Mouse (Mus musculus): ENCODE measurements around the gene Abcb6. TPM values are rescaled to one million over a fixed set of nuclear protein-coding genes. Genes with fewer than 3 reads are reported as not detected.
A peak's percentile ranks its signal among the peaks of the same experiment; 100 is the strongest.

The Abcb6 gene
- total and polyA plus RNA-seq, 3 experiments = 9.5 to 132 (median 25.0) TPM

GRCm38 (mm10) chr1:75145589-75145988 lies 34.6 kb downstream of the Abcb6 start:
- Histone ChIP-seq H3K36me3 (replicated peaks) (peaks cover 67% of the 10 kb centered on the region), H3K9me3 (replicated peaks) (no peaks in the 10 kb centered on the region), H3K4me1 (ENCODE audit: insufficient read depth, low read depth, low read length) (peaks cover 72% of the 10 kb centered on the region), H3K4me3 (ENCODE audit: low read depth, low read length) (no peak overlapping the region; the same call in 1 of the 2 replicates), H3K27me3 (ENCODE audit: insufficient read depth, low read length) (no peaks in the 10 kb centered on the region)
- DNase-seq (ENCODE audit: low spot score) (no peak), ATAC-seq (ENCODE audit: extremely low read depth, insufficient number of reproducible peaks, low FRiP score, poor library complexity, severe bottlenecking) (no peak)
- TF ChIP-seq GATA2 (IDR thresholded peaks at IDR 0.05; ENCODE audit: borderline replicate concordance, low read depth, low read length) = no peak
- TF ChIP-seq CTCF (IDR thresholded peaks at IDR 0.05; ENCODE audit: low read depth, low read length) = no peak
- no peak for TF ChIP-seq TAL1 (conservative IDR thresholded peaks at IDR 0.05; ENCODE audit: low read depth, low read length)

DNA sequence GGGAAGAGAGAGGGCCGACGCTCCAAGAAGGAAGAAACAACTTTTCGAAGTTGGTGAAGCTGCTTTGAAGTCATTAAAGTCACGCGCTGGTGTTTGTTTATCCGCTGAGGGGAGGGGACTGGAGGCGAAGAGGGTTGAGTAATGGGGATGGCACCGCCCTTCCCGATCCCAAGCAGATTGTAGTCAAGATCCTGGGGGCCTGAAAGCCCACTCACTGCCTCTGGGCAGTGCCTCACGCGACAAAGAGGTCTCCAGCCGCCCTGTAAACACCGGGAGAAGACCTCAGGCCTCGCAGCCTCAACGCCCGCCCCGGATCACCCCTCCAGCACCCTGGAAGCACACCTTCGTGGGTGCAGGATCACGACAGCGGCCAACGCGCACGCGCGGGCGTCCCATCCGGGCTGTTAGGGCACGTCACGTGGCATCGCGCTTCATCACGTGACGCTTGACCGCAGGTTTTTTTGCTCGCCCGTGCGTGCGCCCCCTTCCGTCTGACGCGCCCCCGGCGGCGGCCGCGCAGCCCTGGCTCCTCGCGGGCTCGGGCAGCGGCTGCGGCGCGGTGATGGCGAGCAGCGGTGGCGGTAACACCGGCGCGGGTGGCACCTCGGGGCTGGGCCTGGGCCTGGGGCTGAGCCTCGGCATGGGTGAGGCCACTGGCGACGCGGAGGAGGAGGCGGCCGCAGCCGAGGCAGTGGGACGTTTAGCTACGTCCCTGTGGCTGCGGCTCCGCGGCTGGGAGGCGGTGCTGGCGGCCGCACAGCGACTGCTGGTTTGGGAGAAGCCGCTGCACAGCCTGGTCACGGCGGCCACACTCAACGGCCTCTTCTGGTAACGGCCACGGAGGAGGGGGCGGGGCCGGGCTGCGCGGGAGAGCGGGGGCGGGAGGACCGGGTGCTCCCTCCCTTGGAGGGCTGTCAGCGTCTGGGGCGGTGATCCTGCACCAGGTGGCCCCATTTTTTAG lies 37.6 kb downstream of the Abcb6 start, which contains the start of the genes Cnppd1 and Retreg2:
Cnppd1 (minus strand) TSS at position 411 of the 961 bp plus-strand sequence.
Retreg2 (plus strand) TSS at position 478 of the 961 bp plus-strand sequence.
- H3K27me3 ChIP-seq (ENCODE audit: insufficient read depth, low read length) = no peaks in the 10 kb centered on the region
- peaks cover 64% of the 10 kb centered on the region for H3K36me3 ChIP-seq (replicated peaks)
- DNase-seq (ENCODE audit: low spot score) (peak; percentile 90), ATAC-seq (ENCODE audit: extremely low read depth, insufficient number of reproducible peaks, low FRiP score, poor library complexity, severe bottlenecking) (peak; percentile 52)
- TF ChIP-seq CTCF (IDR thresholded peaks at IDR 0.05; ENCODE audit: low read depth, low read length) = peak; percentile 45; the same call in 1 of the 2 replicates
- no peak for TF ChIP-seq POLR2AphosphoS5 (IDR thresholded peaks at IDR 0.05; ENCODE audit: insufficient replicate concordance, low read depth, low read length)
- H3K4me1 ChIP-seq (ENCODE audit: insufficient read depth, low read depth, low read length) = peaks cover 90% of the 10 kb centered on the region
- H3K9me3 ChIP-seq (replicated peaks) = no peaks in the 10 kb centered on the region
- peak within 1 kb of the TSS; percentile 80 for H3K4me3 ChIP-seq (ENCODE audit: low read depth, low read length)

- H3K4me1 ChIP-seq (ENCODE audit: insufficient read depth, low read depth, low read length) = peaks cover 89% of the 10 kb centered on the region
- H3K36me3 ChIP-seq (replicated peaks) = peaks cover 63% of the 10 kb centered on the region
- DNase-seq (ENCODE audit: low spot score) = peak; percentile 70
These were observed 38.6 kb downstream of the Abcb6 start for GRCm38 (mm10) chr1:75141486-75142190.

GRCm38 (mm10) chr1:75140601-75141190 lies 39.5 kb downstream of the Abcb6 start:
- ATAC-seq (ENCODE audit: extremely low read depth, insufficient number of reproducible peaks, low FRiP score, poor library complexity, severe bottlenecking) (no peak), DNase-seq (ENCODE audit: low spot score) (no peak)
- Histone ChIP-seq H3K4me3 (ENCODE audit: low read depth, low read length) (peak overlapping the region; percentile 80), H3K9me3 (replicated peaks) (no peaks in the 10 kb centered on the region), H3K36me3 (replicated peaks) (peaks cover 63% of the 10 kb centered on the region), H3K4me1 (ENCODE audit: insufficient read depth, low read depth, low read length) (peaks cover 89% of the 10 kb centered on the region), H3K27me3 (ENCODE audit: insufficient read depth, low read length) (no peaks in the 10 kb centered on the region)
- TF ChIP-seq TAL1 (conservative IDR thresholded peaks at IDR 0.05; ENCODE audit: low read depth, low read length) = no peak
- TF ChIP-seq POLR2AphosphoS5 (IDR thresholded peaks at IDR 0.05; ENCODE audit: insufficient replicate concordance, low read depth, low read length) = no peak

More at GRCm38 (mm10) chr1:75141486-75142190, 38.6 kb downstream of the Abcb6 start:
- Histone ChIP-seq H3K9me3 (replicated peaks) (no peaks in the 10 kb centered on the region), H3K27me3 (ENCODE audit: insufficient read depth, low read length) (no peaks in the 10 kb centered on the region), H3K4me3 (ENCODE audit: low read depth, low read length) (peak overlapping the region; percentile 80)
- TF ChIP-seq TAL1 (conservative IDR thresholded peaks at IDR 0.05; ENCODE audit: low read depth, low read length) (no peak), POLR2AphosphoS5 (IDR thresholded peaks at IDR 0.05; ENCODE audit: insufficient replicate concordance, low read depth, low read length) (no peak; the same call in 1 of the 2 replicates), GATA1 (IDR thresholded peaks at IDR 0.05; ENCODE audit: borderline replicate concordance, low read length) (no peak), GATA2 (IDR thresholded peaks at IDR 0.05; ENCODE audit: borderline replicate concordance, low read depth, low read length) (no peak)
- 0 out of 2 replicates have a peak, but pooled peaks have one; percentile 7 for ATAC-seq (ENCODE audit: extremely low read depth, insufficient number of reproducible peaks, low FRiP score, poor library complexity, severe bottlenecking)

DNA sequence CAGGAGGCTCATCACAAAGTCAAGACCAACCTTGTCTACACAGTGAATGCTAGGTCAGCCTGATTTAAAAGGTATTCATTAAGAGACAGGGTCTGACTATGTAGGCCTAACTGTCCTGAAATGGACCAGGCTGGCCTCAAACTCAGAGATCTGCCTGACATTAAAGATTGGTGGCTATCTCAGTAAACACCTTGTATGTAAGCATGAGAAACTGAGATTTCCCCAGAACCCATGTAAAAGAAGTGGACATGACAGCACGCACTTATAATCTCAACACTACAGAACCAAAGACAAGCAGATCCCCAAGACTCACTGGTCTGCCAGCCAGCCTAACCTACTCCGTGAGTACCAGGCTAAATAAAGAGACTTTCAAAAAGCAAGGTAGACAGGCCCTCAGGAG lies 41.7 kb downstream of the Abcb6 start:
- Histone ChIP-seq H3K27me3 (ENCODE audit: insufficient read depth, low read length) (no peaks in the 10 kb centered on the region), H3K9me3 (replicated peaks) (no peaks in the 10 kb centered on the region), H3K4me1 (ENCODE audit: insufficient read depth, low read depth, low read length) (peaks cover 83% of the 10 kb centered on the region), H3K36me3 (replicated peaks) (peaks cover 61% of the 10 kb centered on the region), H3K4me3 (ENCODE audit: low read depth, low read length) (peak overlapping the region; percentile 7; the same call in 1 of the 2 replicates)
- no peak for ATAC-seq (ENCODE audit: extremely low read depth, insufficient number of reproducible peaks, low FRiP score, poor library complexity, severe bottlenecking)
- TF ChIP-seq GATA1 (IDR thresholded peaks at IDR 0.05; ENCODE audit: borderline replicate concordance, low read length) (no peak), TAL1 (conservative IDR thresholded peaks at IDR 0.05; ENCODE audit: low read depth, low read length) (peak; percentile 71)
- DNase-seq (ENCODE audit: low spot score) = no peak

DNA sequence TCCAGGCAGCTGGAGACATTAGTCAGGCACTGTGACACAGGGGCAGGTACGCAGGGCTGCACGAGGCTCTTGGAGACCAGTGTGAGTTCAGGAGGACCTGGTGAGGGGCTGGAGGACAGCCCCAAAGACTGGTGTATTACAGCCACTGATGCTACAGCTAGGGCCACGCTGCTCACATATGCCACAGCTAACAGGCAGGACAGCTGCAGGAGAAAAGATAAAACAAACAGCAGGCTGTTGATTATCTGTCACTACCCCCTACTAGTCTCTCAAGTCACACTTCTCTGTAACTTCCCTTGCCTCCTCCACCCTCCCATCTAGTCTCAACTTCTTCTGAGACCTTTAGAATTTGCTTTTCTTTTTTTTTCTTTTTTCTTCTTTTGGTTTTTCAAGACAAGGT lies 43.5 kb downstream of the Abcb6 start:
- Histone ChIP-seq H3K4me1 (ENCODE audit: insufficient read depth, low read depth, low read length) (peaks cover 88% of the 10 kb centered on the region), H3K27me3 (ENCODE audit: insufficient read depth, low read length) (no peaks in the 10 kb centered on the region), H3K4me3 (ENCODE audit: low read depth, low read length) (peak overlapping the region; percentile 61; the same call in 1 of the 2 replicates), H3K36me3 (replicated peaks) (peaks cover 61% of the 10 kb centered on the region), H3K9me3 (replicated peaks) (no peaks in the 10 kb centered on the region)
- peak; percentile 87 for DNase-seq (ENCODE audit: low spot score)
- peak; percentile 85 for ATAC-seq (ENCODE audit: extremely low read depth, insufficient number of reproducible peaks, low FRiP score, poor library complexity, severe bottlenecking)
- TF ChIP-seq TAL1 (conservative IDR thresholded peaks at IDR 0.05; ENCODE audit: low read depth, low read length) (peak; percentile 99), CTCF (IDR thresholded peaks at IDR 0.05; ENCODE audit: low read depth, low read length) (no peak), GATA2 (IDR thresholded peaks at IDR 0.05; ENCODE audit: borderline replicate concordance, low read depth, low read length) (no peak), GATA1 (IDR thresholded peaks at IDR 0.05; ENCODE audit: borderline replicate concordance, low read length) (no peak)

Data from G1E (cell line).